Mouse (Mus musculus): ENCODE results near the gene Ffar3.

- TF ChIP-seq CTCF (conservative IDR thresholded peaks at IDR 0.05; ENCODE audit: low read length), result no peak
- no peak for TF ChIP-seq POU5F1 (IDR thresholded peaks at IDR 0.05; ENCODE audit: borderline replicate concordance, low read length)
- TF ChIP-seq NANOG (IDR thresholded peaks at IDR 0.05; ENCODE audit: borderline replicate concordance, low read length), result no peak
Observed at GRCm38 (mm10) chr7:30884047-30884446, 28.1 kb upstream of the Ffar3 start.

All from E14TG2a.4 (cell line).